Mouse (Mus musculus) liver, adult 2 months (tissue): ENCODE results near the gene Pdzd2. TPM values are rescaled to one million over a fixed set of nuclear protein-coding genes. Genes with fewer than 3 reads are reported as not detected.

ENCODE experiments used
- DNase-seq: peaks from one replicate; pipeline ENCODE4 v3.0.0-alpha.2; 2011; ENCODE audit warnings: low read depth, low spot score; ENCODE audit errors: extremely low read depth
- H3K27ac ChIP-seq: fragments of 200-500 bp; replicated peaks from 2 replicates; pipeline ENCODE4 v1.5.1; 2012; ENCODE audit warnings: low read depth, mild to moderate bottlenecking, control low read depth, inconsistent platforms, low read length; ENCODE audit not compliant: insufficient read depth
- H3K27me3 ChIP-seq: fragments of 200-500 bp; 2 replicates; pipeline ENCODE4 v1.6.1; 2012; ENCODE audit warnings: mild to moderate bottlenecking, moderate library complexity, low read length, inconsistent platforms; ENCODE audit not compliant: control insufficient read depth, insufficient read depth
- H3K36me3 ChIP-seq: fragments of 200-500 bp; 2 replicates; pipeline ENCODE4 v1.6.1; 2012; ENCODE audit warnings: low read length, inconsistent platforms; ENCODE audit not compliant: control insufficient read depth, insufficient read depth
- H3K4me1 ChIP-seq: fragments of 200-500 bp; 2 replicates; pipeline ENCODE4 v1.6.1; 2011; ENCODE audit warnings: low read length; ENCODE audit not compliant: control insufficient read depth, insufficient read depth
- H3K4me3 ChIP-seq: fragments of 200-500 bp; 2 replicates; pipeline ENCODE4 v1.5.1; 2011; ENCODE audit warnings: low read depth, mild to moderate bottlenecking, control low read depth, low read length, moderate library complexity; ENCODE audit not compliant: insufficient read depth
- H3K79me2 ChIP-seq: fragments of 200-500 bp; 2 replicates; pipeline ENCODE4 v1.6.1; 2012; ENCODE audit warnings: inconsistent platforms, mild to moderate bottlenecking, low read length, moderate library complexity; ENCODE audit not compliant: control insufficient read depth, insufficient read depth
- H3K9ac ChIP-seq: fragments of 200-500 bp; 2 replicates; pipeline ENCODE4 v1.6.1; 2012; ENCODE audit warnings: low read depth, mild to moderate bottlenecking, control low read depth, inconsistent platforms, low read length
- CTCF ChIP-seq: fragments of 200-500 bp; IDR thresholded peaks from 2 replicates; pipeline ENCODE4 v1.5.1; 2011; ENCODE audit warnings: low read depth, low read length, control low read depth
- POLR2A ChIP-seq: fragments of 200-500 bp; IDR thresholded peaks from 2 replicates; pipeline ENCODE4 v1.6.1; 2011; ENCODE audit warnings: low read length, control low read depth; ENCODE audit not compliant: insufficient read depth; ENCODE audit errors: extremely low read depth
- WGBS: fragments of 180-500 bp; shearing (Covaris S2); methylation state at CpG from one replicate; pipeline ENCODE4 v1.1.7; 2018; 5-methylcytosine and 5-hydroxymethylcytosine counted together
- polyA plus RNA-seq: library from polyadenylated mRNA; depleted of rRNA; stranded (reverse); fragments of >200 nt; gene quantifications from 2 replicates; pipeline ENCODE4 v1.2.3, GENCODE M21; 2012
- total RNA-seq: library from RNA; depleted of rRNA; stranded (reverse); fragments of >200 nt; gene quantifications from 2 replicates; pipeline ENCODE4 v1.2.3, GENCODE M21; 2014

Gene Pdzd2
- total and polyA plus RNA-seq, 2 experiments: 0.11 to 0.74 TPM

DNA sequence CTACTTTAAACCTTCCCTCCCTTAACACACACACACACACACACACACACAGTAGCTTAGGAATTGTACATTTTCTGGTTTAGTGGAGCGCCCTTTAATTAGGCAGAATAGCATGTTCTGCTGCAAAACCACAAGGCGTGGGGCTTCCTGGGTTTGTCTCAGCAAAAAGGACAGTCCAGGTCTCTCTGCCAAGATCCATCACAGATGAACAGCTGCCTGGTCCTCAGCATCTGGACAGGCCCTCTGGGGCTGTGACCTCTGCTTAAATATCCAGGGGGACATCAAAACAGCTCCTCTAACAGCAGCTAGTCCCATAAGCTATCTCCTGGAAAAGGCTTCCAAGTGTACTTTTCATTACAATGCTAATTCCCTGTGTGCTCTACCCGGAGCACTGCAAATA, 64.4 kb downstream of the Pdzd2 start:
- Histone ChIP-seq H3K9ac (no peak overlapping the region), H3K27me3 (no peaks in the 10 kb centered on the region), H3K36me3 (no peaks in the 10 kb centered on the region), H3K4me3 (no peak overlapping the region), H3K27ac (no peak overlapping the region), H3K4me1 (no peaks in the 10 kb centered on the region), H3K79me2 (no peaks in the 10 kb centered on the region)
- no peak for DNase-seq
- WGBS: 83% methylated on average over 3 of the region's 3 CpGs
- TF ChIP-seq CTCF (no peak), POLR2A (no peak)

DNA sequence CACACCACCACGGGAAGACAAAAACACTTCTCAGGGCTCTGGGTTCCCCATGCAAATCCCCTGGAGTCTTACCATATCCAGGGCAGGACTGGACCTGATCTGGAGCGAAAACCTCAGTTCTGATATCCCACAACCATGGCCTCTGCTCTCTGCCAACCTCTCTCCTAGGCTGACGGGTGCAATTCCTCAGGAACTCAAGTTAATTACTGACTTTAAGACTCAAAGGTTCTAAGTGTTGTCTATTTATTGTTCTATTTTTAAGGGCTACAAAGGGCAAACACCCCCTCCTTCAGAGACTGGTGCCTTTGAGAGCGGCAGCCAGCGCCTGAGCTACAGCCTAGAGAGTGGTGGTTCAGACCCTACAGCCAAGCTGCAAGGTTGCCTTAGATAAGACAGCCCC, 65.7 kb downstream of the Pdzd2 start:
- H3K79me2 ChIP-seq: no peaks in the 10 kb centered on the region
- H3K4me1 ChIP-seq: no peaks in the 10 kb centered on the region
- no peak overlapping the region for H3K27ac ChIP-seq
- no peak overlapping the region for H3K4me3 ChIP-seq
- no peaks in the 10 kb centered on the region for H3K27me3 ChIP-seq
- TF ChIP-seq POLR2A: no peak
- no peak for TF ChIP-seq CTCF
- no peak for DNase-seq
- no peaks in the 10 kb centered on the region for H3K36me3 ChIP-seq
- WGBS: 83% methylated on average over 5 of the region's 5 CpGs
- no peak overlapping the region for H3K9ac ChIP-seq

GRCm38 (mm10) chr15:12667760-12668520, 71.8 kb downstream of the Pdzd2 start:
- Histone ChIP-seq H3K4me3 (peak overlapping the region; percentile 36; the same call in 1 of the 2 replicates), H3K4me1 (no peaks in the 10 kb centered on the region), H3K79me2 (no peaks in the 10 kb centered on the region), H3K36me3 (no peaks in the 10 kb centered on the region), H3K27ac (no peak overlapping the region), H3K9ac (no peak overlapping the region), H3K27me3 (no peaks in the 10 kb centered on the region)
- WGBS: 60% methylated on average over 21 of the region's 21 CpGs
- no peak for DNase-seq
- TF ChIP-seq CTCF (no peak), POLR2A (no peak)

DNA sequence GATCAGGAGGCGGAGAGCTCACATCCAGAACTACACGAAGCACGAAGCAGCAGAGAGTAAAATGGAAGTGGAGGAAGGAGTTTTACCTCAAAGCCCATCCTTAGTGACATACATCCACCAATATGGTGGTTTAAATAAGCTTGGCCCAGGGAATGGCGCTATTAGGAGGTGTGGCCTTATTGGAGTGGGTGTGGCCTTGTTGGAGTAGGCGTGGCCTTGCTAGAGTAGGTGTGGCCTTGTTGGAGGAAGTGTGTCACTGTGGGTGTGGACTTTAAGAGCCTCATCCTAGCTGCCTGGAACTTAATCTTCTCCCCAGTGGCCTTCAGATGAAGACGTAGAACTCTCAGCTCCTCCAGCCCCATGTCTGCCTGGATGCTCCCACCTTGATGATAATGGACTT, 73.8 kb downstream of the Pdzd2 start:
- no peak for DNase-seq
- no peak overlapping the region for H3K9ac ChIP-seq
- no peaks in the 10 kb centered on the region for H3K79me2 ChIP-seq
- H3K36me3 ChIP-seq: no peaks in the 10 kb centered on the region
- TF ChIP-seq POLR2A: no peak
- no peak for TF ChIP-seq CTCF
- no peaks in the 10 kb centered on the region for H3K4me1 ChIP-seq
- H3K4me3 ChIP-seq: no peak overlapping the region
- H3K27ac ChIP-seq: no peak overlapping the region
- 90% methylated on average over 6 of the region's 6 CpGs for WGBS
- no peaks in the 10 kb centered on the region for H3K27me3 ChIP-seq

DNA sequence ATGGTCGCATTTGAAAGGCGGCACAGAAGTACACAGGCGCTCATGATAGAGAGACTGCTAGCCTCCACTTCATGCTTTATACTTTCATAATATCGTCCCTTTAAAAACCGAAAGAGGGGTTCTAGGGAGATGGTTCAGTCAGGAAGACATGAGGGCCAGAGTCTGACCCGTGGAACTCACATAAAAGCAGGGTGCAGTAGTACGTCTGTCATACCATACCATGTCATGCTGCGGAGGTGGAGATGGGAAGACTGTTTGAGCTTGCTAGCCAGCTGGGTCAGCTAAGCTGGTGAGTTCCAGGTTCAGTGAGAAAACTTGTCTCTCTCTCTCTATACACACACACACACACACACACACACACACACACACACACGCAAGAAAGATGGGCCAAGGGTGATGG, 76.4 kb downstream of the Pdzd2 start:
- DNase-seq: no peak
- no peaks in the 10 kb centered on the region for H3K79me2 ChIP-seq
- H3K36me3 ChIP-seq: no peaks in the 10 kb centered on the region
- 88% methylated on average over 9 of the region's 9 CpGs for WGBS
- H3K9ac ChIP-seq: no peak overlapping the region
- H3K27me3 ChIP-seq: no peaks in the 10 kb centered on the region
- no peak for TF ChIP-seq CTCF
- TF ChIP-seq POLR2A: no peak
- no peak overlapping the region for H3K4me3 ChIP-seq
- H3K4me1 ChIP-seq: no peaks in the 10 kb centered on the region
- no peak overlapping the region for H3K27ac ChIP-seq

GRCm38 (mm10) chr15:12660320-12660719, 79.4 kb downstream of the Pdzd2 start:
- DNase-seq: no peak
- 79% methylated on average over 9 of the region's 9 CpGs for WGBS
- Histone ChIP-seq H3K4me1 (no peaks in the 10 kb centered on the region), H3K9ac (no peak overlapping the region), H3K36me3 (no peaks in the 10 kb centered on the region), H3K27me3 (no peaks in the 10 kb centered on the region), H3K4me3 (no peak overlapping the region), H3K27ac (no peak overlapping the region), H3K79me2 (no peaks in the 10 kb centered on the region)
- no peak for TF ChIP-seq CTCF
- no peak for TF ChIP-seq POLR2A
